Mouse (Mus musculus): ENCODE measurements at regions not wholly inside any gene's neighbourhood (a gene's known extent, or its start where the extent isn't known, plus 50 kb on each side); places are given as distances from the start of the nearest gene placed in this dataset.

DNA sequence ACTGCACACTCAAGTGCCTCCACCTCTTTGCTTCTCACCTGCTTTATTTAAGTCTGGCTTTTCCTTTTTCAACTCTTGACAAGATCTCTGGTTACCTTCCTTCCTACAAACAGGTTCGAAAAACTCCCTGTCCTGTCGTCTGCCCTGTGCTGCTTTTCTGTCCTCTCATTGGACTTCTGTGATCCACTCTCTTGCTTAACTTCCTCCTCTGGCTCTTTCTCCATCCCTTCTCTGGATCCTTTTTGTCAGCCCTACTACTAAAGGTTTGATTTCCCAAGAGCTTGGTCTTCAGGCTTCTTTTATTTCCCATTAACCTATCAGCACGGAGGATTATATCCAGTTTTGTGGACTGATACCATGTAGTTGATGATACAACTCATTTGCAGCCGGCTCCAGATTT, 149.8 kb downstream of the Satb1 start:
- Histone ChIP-seq H3K36me3 (ENCODE audit: control insufficient read depth, insufficient read depth, low read length) (no peaks in the 10 kb centered on the region), H3K4me1 (replicated peaks; ENCODE audit: control insufficient read depth, insufficient read depth, low read length) (no peaks in the 10 kb centered on the region), H3K27ac (ENCODE audit: control insufficient read depth, insufficient read depth, low read length) (no peak overlapping the region), H3K4me3 (ENCODE audit: control insufficient read depth, insufficient read depth, low read length) (no peak overlapping the region), H3K27me3 (ENCODE audit: control insufficient read depth, insufficient read depth, low read length) (no peaks in the 10 kb centered on the region)
- TF ChIP-seq CTCF (IDR thresholded peaks at IDR 0.05; ENCODE audit: borderline replicate concordance, control insufficient read depth, extremely low read depth, insufficient read depth, low read length, poor library complexity) = no peak
- no peak for TF ChIP-seq POLR2A (IDR thresholded peaks at IDR 0.05; ENCODE audit: control insufficient read depth, extremely low read depth, insufficient read depth, low read length, poor library complexity)
- no peak for DNase-seq
- WGBS = 93% methylated on average over 4 of the region's 4 CpGs

DNA sequence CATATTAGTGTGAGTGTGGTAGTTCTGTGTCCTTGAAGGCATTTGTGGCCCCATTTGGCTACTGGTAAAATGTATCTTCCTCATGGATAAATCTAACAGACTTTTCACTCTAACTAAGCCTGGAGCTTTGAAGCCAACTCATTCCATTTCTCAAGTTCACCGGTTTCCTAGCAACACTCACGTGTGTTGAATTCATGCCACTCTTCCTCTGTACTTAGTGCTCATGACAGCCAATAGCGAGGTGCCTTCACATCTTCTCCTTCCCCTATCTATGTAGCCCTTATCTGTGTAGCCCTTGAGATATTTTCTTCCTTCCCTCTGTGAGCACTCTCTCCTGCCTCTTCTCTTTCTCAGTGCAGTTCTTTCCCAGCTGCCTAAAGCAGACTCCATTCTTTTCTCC, 150.7 kb downstream of the Satb1 start:
- Histone ChIP-seq H3K36me3 (ENCODE audit: control insufficient read depth, insufficient read depth, low read length) (no peaks in the 10 kb centered on the region), H3K4me1 (replicated peaks; ENCODE audit: control insufficient read depth, insufficient read depth, low read length) (no peaks in the 10 kb centered on the region), H3K4me3 (ENCODE audit: control insufficient read depth, insufficient read depth, low read length) (no peak overlapping the region), H3K27me3 (ENCODE audit: control insufficient read depth, insufficient read depth, low read length) (no peaks in the 10 kb centered on the region), H3K27ac (ENCODE audit: control insufficient read depth, insufficient read depth, low read length) (no peak overlapping the region)
- TF ChIP-seq CTCF (IDR thresholded peaks at IDR 0.05; ENCODE audit: borderline replicate concordance, control insufficient read depth, extremely low read depth, insufficient read depth, low read length, poor library complexity) = no peak
- TF ChIP-seq POLR2A (IDR thresholded peaks at IDR 0.05; ENCODE audit: control insufficient read depth, extremely low read depth, insufficient read depth, low read length, poor library complexity) = no peak
- WGBS = 86% methylated on average over 3 of the region's 3 CpGs
- no peak for DNase-seq

DNA sequence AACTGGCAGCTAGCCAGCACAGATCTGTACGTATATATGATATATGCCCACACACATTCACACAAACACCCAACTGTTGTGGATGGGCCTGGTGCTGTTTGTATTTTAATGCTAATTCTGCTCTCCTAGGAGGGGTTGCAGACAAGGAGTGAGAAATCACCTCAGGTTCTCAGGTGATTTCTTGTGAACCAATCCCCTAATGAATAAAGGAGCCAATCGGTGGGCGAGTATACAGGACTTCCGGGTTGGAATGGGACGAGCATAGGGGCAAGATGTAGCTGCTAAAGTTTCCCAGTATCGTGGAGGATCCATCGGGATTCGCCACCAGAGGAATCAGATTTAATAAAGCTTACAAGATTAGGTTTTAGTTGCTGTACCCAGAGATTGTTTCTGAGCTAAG, 155.6 kb downstream of the Satb1 start:
- H3K4me3 ChIP-seq (ENCODE audit: control insufficient read depth, insufficient read depth, low read length) = no peak overlapping the region
- no peak for TF ChIP-seq POLR2A (IDR thresholded peaks at IDR 0.05; ENCODE audit: control insufficient read depth, extremely low read depth, insufficient read depth, low read length, poor library complexity)
- TF ChIP-seq CTCF (IDR thresholded peaks at IDR 0.05; ENCODE audit: borderline replicate concordance, control insufficient read depth, extremely low read depth, insufficient read depth, low read length, poor library complexity) = no peak
- H3K36me3 ChIP-seq (ENCODE audit: control insufficient read depth, insufficient read depth, low read length) = no peaks in the 10 kb centered on the region
- no peak for DNase-seq
- no peaks in the 10 kb centered on the region for H3K27me3 ChIP-seq (ENCODE audit: control insufficient read depth, insufficient read depth, low read length)
- no peak overlapping the region for H3K27ac ChIP-seq (ENCODE audit: control insufficient read depth, insufficient read depth, low read length)
- WGBS = 98% methylated on average over 8 of the region's 8 CpGs
- no peaks in the 10 kb centered on the region for H3K4me1 ChIP-seq (replicated peaks; ENCODE audit: control insufficient read depth, insufficient read depth, low read length)

DNA sequence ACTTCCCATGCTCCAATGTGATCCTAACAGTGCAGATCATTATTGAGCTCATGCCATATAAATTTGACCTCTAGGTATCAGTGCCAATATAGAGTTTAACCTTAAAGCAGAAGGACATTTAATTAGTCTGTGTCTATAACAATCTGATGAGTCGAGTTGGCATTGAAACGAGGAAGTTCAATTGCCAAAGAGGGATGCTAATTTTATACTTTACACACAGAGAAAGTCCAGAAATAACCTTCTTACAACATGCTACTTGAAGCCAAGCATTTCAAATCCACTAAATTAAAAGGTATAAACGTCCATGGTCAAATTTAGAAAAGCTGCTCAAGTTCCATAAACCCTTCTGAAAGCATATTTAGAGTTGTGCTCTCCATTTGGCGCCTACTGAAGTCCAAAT, 174.7 kb downstream of the Satb1 start:
- Histone ChIP-seq H3K4me3 (ENCODE audit: control insufficient read depth, insufficient read depth, low read length) (no peak overlapping the region), H3K27ac (ENCODE audit: control insufficient read depth, insufficient read depth, low read length) (no peak overlapping the region), H3K27me3 (ENCODE audit: control insufficient read depth, insufficient read depth, low read length) (no peaks in the 10 kb centered on the region), H3K4me1 (replicated peaks; ENCODE audit: control insufficient read depth, insufficient read depth, low read length) (no peaks in the 10 kb centered on the region), H3K36me3 (ENCODE audit: control insufficient read depth, insufficient read depth, low read length) (no peaks in the 10 kb centered on the region)
- DNase-seq = no peak
- WGBS = 56% methylated on average over 4 of the region's 4 CpGs
- TF ChIP-seq POLR2A (IDR thresholded peaks at IDR 0.05; ENCODE audit: control insufficient read depth, extremely low read depth, insufficient read depth, low read length, poor library complexity) (no peak), CTCF (IDR thresholded peaks at IDR 0.05; ENCODE audit: borderline replicate concordance, control insufficient read depth, extremely low read depth, insufficient read depth, low read length, poor library complexity) (no peak)

DNA sequence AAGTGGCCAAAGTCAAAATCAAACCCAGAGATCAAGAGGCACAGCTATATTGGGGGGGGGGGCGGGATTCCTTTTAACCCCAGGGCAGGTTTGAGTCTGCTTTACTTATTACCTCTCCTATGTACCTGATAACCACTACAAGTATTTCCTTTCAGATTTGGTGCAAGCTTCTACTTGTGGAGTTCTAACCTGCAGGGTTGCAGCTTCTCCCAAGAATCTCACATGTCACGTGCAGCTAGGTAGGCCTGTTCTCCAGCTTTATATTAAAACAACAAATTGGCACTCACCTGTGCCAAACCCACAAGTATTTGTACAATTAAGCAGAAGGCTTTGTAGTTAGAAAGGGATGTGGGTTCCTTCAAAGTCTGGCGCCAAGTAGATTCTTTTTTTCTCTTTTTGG, 179.2 kb downstream of the Satb1 start:
- Histone ChIP-seq H3K27ac (ENCODE audit: control insufficient read depth, insufficient read depth, low read length) (no peak overlapping the region), H3K27me3 (ENCODE audit: control insufficient read depth, insufficient read depth, low read length) (no peaks in the 10 kb centered on the region), H3K36me3 (ENCODE audit: control insufficient read depth, insufficient read depth, low read length) (no peaks in the 10 kb centered on the region), H3K4me3 (ENCODE audit: control insufficient read depth, insufficient read depth, low read length) (no peak overlapping the region), H3K4me1 (replicated peaks; ENCODE audit: control insufficient read depth, insufficient read depth, low read length) (no peaks in the 10 kb centered on the region)
- DNase-seq = no peak
- WGBS = 51% methylated on average over 3 of the region's 3 CpGs
- TF ChIP-seq POLR2A (IDR thresholded peaks at IDR 0.05; ENCODE audit: control insufficient read depth, extremely low read depth, insufficient read depth, low read length, poor library complexity) = no peak
- TF ChIP-seq CTCF (IDR thresholded peaks at IDR 0.05; ENCODE audit: borderline replicate concordance, control insufficient read depth, extremely low read depth, insufficient read depth, low read length, poor library complexity) = no peak

DNA sequence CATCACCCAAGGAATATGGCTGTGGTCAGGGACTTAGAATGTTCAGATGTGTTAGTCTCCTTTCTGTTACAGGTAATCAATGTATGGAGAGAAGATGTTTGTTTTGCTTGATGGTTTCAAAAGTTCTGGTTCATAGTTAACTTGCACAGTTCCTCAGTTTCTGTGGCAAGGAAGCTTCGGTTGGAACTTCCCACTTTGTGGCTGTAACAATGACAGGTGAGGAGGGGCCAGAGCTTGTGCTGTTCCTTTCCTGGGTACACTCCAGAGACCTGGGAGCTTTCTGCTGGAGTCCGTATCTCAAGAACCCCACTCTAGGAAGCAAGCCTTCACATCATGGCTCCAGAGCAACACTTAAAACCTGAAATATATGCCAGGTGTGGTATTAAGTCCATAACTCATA, 181.2 kb downstream of the Satb1 start:
- Histone ChIP-seq H3K36me3 (ENCODE audit: control insufficient read depth, insufficient read depth, low read length) (no peaks in the 10 kb centered on the region), H3K4me3 (ENCODE audit: control insufficient read depth, insufficient read depth, low read length) (no peak overlapping the region), H3K27me3 (ENCODE audit: control insufficient read depth, insufficient read depth, low read length) (no peaks in the 10 kb centered on the region), H3K4me1 (replicated peaks; ENCODE audit: control insufficient read depth, insufficient read depth, low read length) (no peaks in the 10 kb centered on the region), H3K27ac (ENCODE audit: control insufficient read depth, insufficient read depth, low read length) (no peak overlapping the region)
- DNase-seq = no peak
- no peak for TF ChIP-seq POLR2A (IDR thresholded peaks at IDR 0.05; ENCODE audit: control insufficient read depth, extremely low read depth, insufficient read depth, low read length, poor library complexity)
- TF ChIP-seq CTCF (IDR thresholded peaks at IDR 0.05; ENCODE audit: borderline replicate concordance, control insufficient read depth, extremely low read depth, insufficient read depth, low read length, poor library complexity) = no peak
- WGBS = 55% methylated on average over 2 of the region's 2 CpGs

DNA sequence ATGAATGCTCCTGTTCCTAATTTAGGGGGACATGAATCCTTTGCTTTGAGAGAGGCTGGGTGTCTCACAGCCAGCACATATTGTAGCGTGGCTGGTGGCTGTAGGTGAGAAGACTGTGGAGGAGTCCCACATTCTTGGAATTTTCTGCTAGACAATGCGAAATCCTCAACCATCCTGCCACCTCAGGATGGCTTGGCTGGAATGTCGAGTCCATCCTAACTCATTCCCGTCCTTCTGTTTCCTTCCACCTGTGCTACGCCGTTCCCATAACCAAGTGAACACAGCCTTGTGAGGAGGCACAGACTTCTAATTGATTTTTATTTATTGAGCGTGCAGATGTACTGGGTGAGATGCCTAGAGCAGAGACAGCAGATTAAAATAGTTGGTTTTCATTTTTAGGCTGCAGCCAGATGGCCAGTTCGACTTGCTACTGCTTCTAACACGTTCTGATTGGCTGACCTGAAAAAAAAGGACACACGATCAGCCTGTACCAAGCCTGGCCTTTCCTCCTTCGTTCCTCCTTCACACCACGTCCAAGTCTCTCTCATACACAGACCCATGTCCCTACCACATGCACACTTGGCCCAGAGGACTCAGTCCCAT, 183.8 kb downstream of the Satb1 start:
- no peak for DNase-seq
- H3K36me3 ChIP-seq (ENCODE audit: control insufficient read depth, insufficient read depth, low read length) = no peaks in the 10 kb centered on the region
- no peak for TF ChIP-seq POLR2A (IDR thresholded peaks at IDR 0.05; ENCODE audit: control insufficient read depth, extremely low read depth, insufficient read depth, low read length, poor library complexity)
- TF ChIP-seq CTCF (IDR thresholded peaks at IDR 0.05; ENCODE audit: borderline replicate concordance, control insufficient read depth, extremely low read depth, insufficient read depth, low read length, poor library complexity) = no peak
- H3K27ac ChIP-seq (ENCODE audit: control insufficient read depth, insufficient read depth, low read length) = no peak overlapping the region
- no peaks in the 10 kb centered on the region for H3K27me3 ChIP-seq (ENCODE audit: control insufficient read depth, insufficient read depth, low read length)
- 95% methylated on average over 12 of the region's 12 CpGs for WGBS
- no peaks in the 10 kb centered on the region for H3K4me1 ChIP-seq (replicated peaks; ENCODE audit: control insufficient read depth, insufficient read depth, low read length)
- no peak overlapping the region for H3K4me3 ChIP-seq (ENCODE audit: control insufficient read depth, insufficient read depth, low read length)

Data from thymus, adult 2 months (tissue).